Mouse (Mus musculus) cortical plate, adult 2 months (tissue): ENCODE measurements around the gene Cdc42.
A peak's percentile ranks its signal among the peaks of the same experiment; 100 is the strongest.

Experiments
- CTCF ChIP-seq: fragments of 200-500 bp; IDR thresholded peaks from 2 replicates; pipeline ENCODE4 v1.5.1; 2011; ENCODE audit warnings: mild to moderate bottlenecking, control low read depth, low read length; ENCODE audit not compliant: insufficient read depth; ENCODE audit errors: extremely low read depth
- POLR2A ChIP-seq: fragments of 200-500 bp; IDR thresholded peaks from 2 replicates; pipeline ENCODE4 v1.6.1; 2011; ENCODE audit warnings: mild to moderate bottlenecking, low read length, control low read depth; ENCODE audit not compliant: insufficient read depth; ENCODE audit errors: extremely low read depth

DNA sequence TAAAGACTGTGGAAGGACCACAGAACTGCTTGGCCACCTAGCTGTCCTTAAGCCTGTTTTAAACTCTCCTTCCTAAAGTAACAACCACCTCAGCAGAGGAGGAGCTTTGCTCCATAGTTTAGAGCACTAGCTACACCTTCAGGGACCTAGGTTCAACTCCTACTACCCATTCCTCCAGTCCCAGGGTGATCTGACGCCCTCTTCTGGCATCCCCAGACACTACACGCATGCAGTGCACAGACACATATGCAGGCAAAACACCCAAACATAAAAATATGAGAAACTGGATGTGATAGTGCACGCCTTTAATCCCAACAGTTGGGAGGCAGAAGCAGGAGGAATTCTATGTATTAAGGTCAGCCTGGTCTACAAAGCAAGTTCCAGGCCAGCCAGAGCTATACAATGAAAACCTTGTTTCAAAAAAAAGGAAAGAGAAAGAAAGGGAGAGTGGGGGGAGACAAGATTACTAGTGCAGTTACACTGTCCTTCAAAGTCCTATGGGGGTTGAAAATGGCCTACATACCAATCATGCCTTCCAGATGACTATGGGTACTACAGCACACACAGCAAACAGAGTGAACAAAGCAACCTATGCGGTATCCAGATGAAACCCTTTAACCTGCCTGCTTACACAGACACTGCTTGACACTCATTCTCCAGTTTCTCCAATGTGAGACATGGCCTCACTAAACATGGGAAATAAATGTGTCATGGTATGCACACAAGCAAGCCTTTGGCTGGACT is 41.3 kb downstream of the Cdc42 start:
- TF ChIP-seq POLR2A (no peak), CTCF (0 out of 2 replicates have a peak, but pooled peaks have one; percentile 10)
